ENCODE assay signal across 9 mouse cellular contexts in genomic region chr2:118743261-118743943, GRCm38 (mm10). TPM values are rescaled to one million over a fixed set of nuclear protein-coding genes. Genes with fewer than 3 reads are reported as not detected.
DNase-seq lines count a peak whose midpoint lies in the region; ATAC-seq lines count a peak whose summit lies in the region.
"Had no signal": no experiment of that assay in that cellular context is flagged by ENCODE, and none has a peak within 500 bp of the region (broad histone marks: within the 10 kb centered on the region; RNA-seq: fewer than 3 reads in every experiment).

No protein-coding gene starts in this region.

- no peak overlapping the region for H3K27ac ChIP-seq in kidney, embryonic 14.5 days (ENCODE audit: low read depth, low read length)
- H3K27ac ChIP-seq in intestine, embryonic 15.5 days, result no peak overlapping the region
- H3K27ac ChIP-seq: lung, embryonic 15.5 days had no signal

- DNase-seq in kidney, adult 9 months, result peak; percentile 71
- peak; percentile 77 for DNase-seq in CD4-positive helper T cell, adult 2 months (ENCODE audit: low read depth, low spot score)
- DNase-seq in NIH3T3 (ENCODE audit: low read depth), result peak; percentile 74
- DNase-seq in embryo, embryonic 11 days, result peak; percentile 75
- DNase-seq in lung, postnatal 4 days, result peak; percentile 20 to 61
- DNase-seq in gastrocnemius, postnatal 10 days, result no peak

- peaks cover 20% of the 10 kb centered on the region; the same call in 1 of the 2 replicates for H3K27me3 ChIP-seq in kidney, embryonic 14.5 days (ENCODE audit: control insufficient read depth, insufficient read depth, low read length)
- peaks cover 5% of the 10 kb centered on the region; the same call in 1 of the 2 replicates for H3K27me3 ChIP-seq in intestine, embryonic 15.5 days (replicated peaks)

- H3K9ac ChIP-seq in kidney, embryonic 14.5 days (ENCODE audit: low read depth, low read length), result no peak overlapping the region
- no peak overlapping the region for H3K9ac ChIP-seq in intestine, embryonic 15.5 days
- H3K9ac ChIP-seq: lung, embryonic 15.5 days had no signal

- no peaks in the 10 kb centered on the region for H3K9me3 ChIP-seq in kidney, embryonic 14.5 days (ENCODE audit: control insufficient read depth, low read length)
- no peaks in the 10 kb centered on the region for H3K9me3 ChIP-seq in intestine, embryonic 15.5 days
- H3K9me3 ChIP-seq: lung, embryonic 15.5 days had no signal

- H3K36me3 ChIP-seq in kidney, embryonic 14.5 days (ENCODE audit: control insufficient read depth, insufficient read depth, low read length), result no peaks in the 10 kb centered on the region
- H3K36me3 ChIP-seq in intestine, embryonic 15.5 days, result no peaks in the 10 kb centered on the region
- H3K36me3 ChIP-seq: lung, embryonic 15.5 days had no signal

- H3K4me2 ChIP-seq in kidney, embryonic 14.5 days (replicated peaks; ENCODE audit: low read depth, low read length), result no peak overlapping the region
- H3K4me2 ChIP-seq in intestine, embryonic 15.5 days (replicated peaks), result no peak overlapping the region
- H3K4me2 ChIP-seq: lung, embryonic 15.5 days had no signal

- WGBS in kidney, embryonic 14.5 days, result 26% methylated on average over 8 of the region's 8 CpGs
- 26% methylated on average over 8 of the region's 8 CpGs for WGBS in intestine, embryonic 15.5 days

- peaks cover 14% of the 10 kb centered on the region for H3K4me1 ChIP-seq in kidney, embryonic 14.5 days (ENCODE audit: control insufficient read depth, insufficient read depth, low read length)
- peaks cover 17% of the 10 kb centered on the region for H3K4me1 ChIP-seq in intestine, embryonic 15.5 days (replicated peaks)

- ATAC-seq in kidney, embryonic 14.5 days (ENCODE audit: low FRiP score, low TSS enrichment), result no peak
- no peak for ATAC-seq in intestine, embryonic 15.5 days

- H3K4me3 ChIP-seq in kidney, embryonic 14.5 days (ENCODE audit: low read length), result no peak overlapping the region
- H3K4me3 ChIP-seq in intestine, embryonic 15.5 days (replicated peaks), result no peak overlapping the region
- H3K4me3 ChIP-seq: lung, embryonic 15.5 days had no signal

RNA-seq across cellular contexts. Expression of gene Inafm2, which starts 2.2 kb away (rescaled TPM):
- polyA plus RNA-seq in kidney, embryonic 14.5 days (2014; fragmentation: Nextera tagmentation; extraction: Ambion mirVana), result 18.3 and 22.0 TPM in 2 replicates
- polyA plus RNA-seq in intestine, embryonic 15.5 days (2015; fragmentation: Nextera tagmentation; extraction: Ambion mirVana), result 21.0 and 23.4 TPM in 2 replicates
- total RNA-seq in gastrocnemius, postnatal 10 days (2021), result 1 to 10 TPM; 6.0 to 8.6 TPM

RNA-seq across cellular contexts. Expression of gene Plcb2, which starts 15.2 kb away (rescaled TPM):
- 1.7 and 1.9 TPM in 2 replicates for polyA plus RNA-seq in kidney, embryonic 14.5 days (2014; fragmentation: Nextera tagmentation; extraction: Ambion mirVana)
- 1.2 and 1.6 TPM in 2 replicates for polyA plus RNA-seq in intestine, embryonic 15.5 days (2015; fragmentation: Nextera tagmentation; extraction: Ambion mirVana)
- 1 to 10 TPM in 1 of 2 experiments, under 1 TPM in 1; 0.40 to 1.1 TPM for total RNA-seq in gastrocnemius, postnatal 10 days (2021)

RNA-seq across cellular contexts. Expression of gene Ccdc9b, which starts 19.1 kb away (rescaled TPM):
- 0.34 and 0.68 TPM in 2 replicates for polyA plus RNA-seq in kidney, embryonic 14.5 days (2014; fragmentation: Nextera tagmentation; extraction: Ambion mirVana)
- polyA plus RNA-seq in intestine, embryonic 15.5 days (2015; fragmentation: Nextera tagmentation; extraction: Ambion mirVana), result 1.1 TPM in 2 replicates
- 1 to 10 TPM; 5.7 to 8.5 TPM for total RNA-seq in gastrocnemius, postnatal 10 days (2021)

RNA-seq across cellular contexts. Expression of gene Phgr1, which starts 29.2 kb away (rescaled TPM):
- polyA plus RNA-seq in kidney, embryonic 14.5 days (2014; fragmentation: Nextera tagmentation; extraction: Ambion mirVana), result not detected in 2 replicates
- 41.2 and 48.8 TPM in 2 replicates for polyA plus RNA-seq in intestine, embryonic 15.5 days (2015; fragmentation: Nextera tagmentation; extraction: Ambion mirVana)
- total RNA-seq in gastrocnemius, postnatal 10 days (2021), result not detected
- polyA plus RNA-seq: lung, embryonic 15.5 days had no signal

RNA-seq across cellular contexts. Expression of gene Disp2, which starts 36.1 kb away (rescaled TPM):
- polyA plus RNA-seq in kidney, embryonic 14.5 days (2014; fragmentation: Nextera tagmentation; extraction: Ambion mirVana), result 0.05 TPM in 1 of 2 replicates, not detected in the other
- 2.7 TPM in 2 replicates for polyA plus RNA-seq in intestine, embryonic 15.5 days (2015; fragmentation: Nextera tagmentation; extraction: Ambion mirVana)
- total RNA-seq in gastrocnemius, postnatal 10 days (2021), result under 1 TPM; 0.34 to 0.35 TPM
